Mouse (Mus musculus): ENCODE measurements around the gene Nt5dc3. TPM values are rescaled to one million over a fixed set of nuclear protein-coding genes. Genes with fewer than 3 reads are reported as not detected.

The Nt5dc3 gene
- polyA plus RNA-seq, 1 experiment, result 7.7 TPM

GRCm38 (mm10) chr10:86828221-86829135 is 49.7 kb downstream of the Nt5dc3 start:
- no peak overlapping the region for H3K27ac ChIP-seq (ENCODE audit: control insufficient read depth, insufficient read depth, low read depth, low read length)
- H3K27me3 ChIP-seq (ENCODE audit: control insufficient read depth, insufficient read depth, low read length), result no peaks in the 10 kb centered on the region
- H3K4me3 ChIP-seq (ENCODE audit: control insufficient read depth, low read depth, low read length), result no peak overlapping the region
- no peaks in the 10 kb centered on the region for H3K4me1 ChIP-seq (ENCODE audit: control insufficient read depth, insufficient read depth, low read length)
- no peak for TF ChIP-seq POLR2A (IDR thresholded peaks at IDR 0.05; ENCODE audit: control insufficient read depth, low read depth, low read length)
- TF ChIP-seq CTCF (IDR thresholded peaks at IDR 0.05; ENCODE audit: control insufficient read depth, insufficient read depth, insufficient replicate concordance, low read depth, low read length), result no peak
- H3K36me3 ChIP-seq (ENCODE audit: control insufficient read depth, insufficient read depth, low read length), result no peaks in the 10 kb centered on the region; the same call in 1 of the 2 replicates

DNA sequence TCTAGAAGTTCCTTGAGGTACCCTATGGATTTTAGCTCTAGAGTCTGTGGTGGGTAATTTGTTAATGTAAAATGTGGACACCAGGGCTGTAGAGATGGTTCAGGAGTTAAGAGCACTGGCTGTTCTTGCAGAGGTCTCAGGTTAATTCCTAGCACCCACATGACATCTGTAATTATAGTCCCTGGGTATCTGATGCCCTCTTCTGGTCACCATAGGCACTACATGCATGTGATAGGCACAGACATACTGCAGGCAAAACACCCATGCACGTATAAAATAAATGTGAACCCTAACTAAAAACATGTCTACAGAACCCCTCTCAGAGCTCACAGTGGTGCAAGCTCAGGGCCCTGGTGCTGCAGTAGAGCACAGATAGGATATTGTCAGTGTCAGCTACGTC is 50.7 kb downstream of the Nt5dc3 start:
- H3K4me3 ChIP-seq (ENCODE audit: control insufficient read depth, low read depth, low read length), result no peak overlapping the region
- TF ChIP-seq POLR2A (IDR thresholded peaks at IDR 0.05; ENCODE audit: control insufficient read depth, low read depth, low read length), result no peak
- no peak for TF ChIP-seq CTCF (IDR thresholded peaks at IDR 0.05; ENCODE audit: control insufficient read depth, insufficient read depth, insufficient replicate concordance, low read depth, low read length)
- peaks cover 4% of the 10 kb centered on the region; the same call in 1 of the 2 replicates for H3K36me3 ChIP-seq (ENCODE audit: control insufficient read depth, insufficient read depth, low read length)

DNA sequence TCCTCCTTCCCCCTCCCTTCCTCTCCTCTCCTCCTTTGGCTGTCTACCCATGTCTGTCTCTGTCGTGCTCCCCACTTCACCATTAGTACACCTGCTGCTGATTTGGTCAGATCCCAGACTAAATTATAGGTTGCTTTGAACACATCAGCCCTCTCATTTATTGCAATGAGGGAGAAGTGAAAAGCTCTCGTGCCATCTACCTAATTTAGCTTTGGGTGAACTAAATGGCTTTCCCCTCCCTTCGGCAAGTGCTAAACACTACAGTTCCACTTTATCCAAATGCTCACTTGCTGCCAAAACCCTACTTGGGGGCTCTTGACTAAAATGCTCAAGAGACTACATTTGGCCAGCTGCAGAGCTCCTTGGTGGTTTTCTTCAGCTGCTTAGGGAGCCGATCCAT is 58.0 kb downstream of the Nt5dc3 start:
- H3K4me1 ChIP-seq (ENCODE audit: control insufficient read depth, insufficient read depth, low read length), result no peaks in the 10 kb centered on the region
- H3K36me3 ChIP-seq (ENCODE audit: control insufficient read depth, insufficient read depth, low read length), result peaks cover 4% of the 10 kb centered on the region; the same call in 1 of the 2 replicates
- no peak for TF ChIP-seq CTCF (IDR thresholded peaks at IDR 0.05; ENCODE audit: control insufficient read depth, insufficient read depth, insufficient replicate concordance, low read depth, low read length)
- TF ChIP-seq POLR2A (IDR thresholded peaks at IDR 0.05; ENCODE audit: control insufficient read depth, low read depth, low read length), result no peak
- H3K27ac ChIP-seq (ENCODE audit: control insufficient read depth, insufficient read depth, low read depth, low read length), result no peak overlapping the region
- H3K4me3 ChIP-seq (ENCODE audit: control insufficient read depth, low read depth, low read length), result no peak overlapping the region
- H3K27me3 ChIP-seq (ENCODE audit: control insufficient read depth, insufficient read depth, low read length), result no peaks in the 10 kb centered on the region

More for the DNA sequence above, 50.7 kb downstream of the Nt5dc3 start:
- no peak overlapping the region for H3K27ac ChIP-seq (ENCODE audit: control insufficient read depth, insufficient read depth, low read depth, low read length)
- no peaks in the 10 kb centered on the region for H3K4me1 ChIP-seq (ENCODE audit: control insufficient read depth, insufficient read depth, low read length)
- no peaks in the 10 kb centered on the region for H3K27me3 ChIP-seq (ENCODE audit: control insufficient read depth, insufficient read depth, low read length)

GRCm38 (mm10) chr10:86838827-86839226 is 60.0 kb downstream of the Nt5dc3 start:
- Histone ChIP-seq H3K4me3 (ENCODE audit: control insufficient read depth, low read depth, low read length) (no peak overlapping the region), H3K36me3 (ENCODE audit: control insufficient read depth, insufficient read depth, low read length) (peaks cover 3% of the 10 kb centered on the region; the same call in 1 of the 2 replicates), H3K27me3 (ENCODE audit: control insufficient read depth, insufficient read depth, low read length) (no peaks in the 10 kb centered on the region), H3K4me1 (ENCODE audit: control insufficient read depth, insufficient read depth, low read length) (no peaks in the 10 kb centered on the region), H3K27ac (ENCODE audit: control insufficient read depth, insufficient read depth, low read depth, low read length) (no peak overlapping the region)
- no peak for TF ChIP-seq CTCF (IDR thresholded peaks at IDR 0.05; ENCODE audit: control insufficient read depth, insufficient read depth, insufficient replicate concordance, low read depth, low read length)
- no peak for TF ChIP-seq POLR2A (IDR thresholded peaks at IDR 0.05; ENCODE audit: control insufficient read depth, low read depth, low read length)

DNA sequence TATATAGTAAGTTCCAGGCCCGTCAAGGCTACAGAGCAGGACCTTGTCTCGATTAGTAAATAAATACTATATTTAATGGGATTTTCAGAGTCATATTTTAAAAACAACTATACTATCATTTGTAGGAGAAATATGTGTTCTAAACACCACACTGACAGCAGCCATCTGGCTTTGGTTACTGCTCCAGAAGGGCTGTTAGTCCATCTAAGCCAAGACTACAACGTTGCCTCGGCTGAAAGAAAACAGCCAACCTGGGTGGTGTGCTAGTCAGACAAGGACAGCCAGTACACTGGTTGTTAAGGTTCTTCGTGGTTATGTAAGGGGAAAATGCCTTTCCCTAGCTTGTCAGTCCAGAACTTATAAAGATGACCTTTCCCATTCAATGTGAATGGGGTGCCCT is 63.9 kb downstream of the Nt5dc3 start:
- H3K27me3 ChIP-seq (ENCODE audit: control insufficient read depth, insufficient read depth, low read length), result no peaks in the 10 kb centered on the region
- TF ChIP-seq CTCF (IDR thresholded peaks at IDR 0.05; ENCODE audit: control insufficient read depth, insufficient read depth, insufficient replicate concordance, low read depth, low read length), result no peak
- no peak for TF ChIP-seq POLR2A (IDR thresholded peaks at IDR 0.05; ENCODE audit: control insufficient read depth, low read depth, low read length)
- no peak overlapping the region for H3K27ac ChIP-seq (ENCODE audit: control insufficient read depth, insufficient read depth, low read depth, low read length)
- H3K4me1 ChIP-seq (ENCODE audit: control insufficient read depth, insufficient read depth, low read length), result no peaks in the 10 kb centered on the region
- no peaks in the 10 kb centered on the region for H3K36me3 ChIP-seq (ENCODE audit: control insufficient read depth, insufficient read depth, low read length)
- no peak overlapping the region for H3K4me3 ChIP-seq (ENCODE audit: control insufficient read depth, low read depth, low read length)

GRCm38 (mm10) chr10:86846926-86847467 is 68.2 kb downstream of the Nt5dc3 start:
- Histone ChIP-seq H3K36me3 (ENCODE audit: control insufficient read depth, insufficient read depth, low read length) (no peaks in the 10 kb centered on the region), H3K27ac (ENCODE audit: control insufficient read depth, insufficient read depth, low read depth, low read length) (no peak overlapping the region), H3K4me1 (ENCODE audit: control insufficient read depth, insufficient read depth, low read length) (no peaks in the 10 kb centered on the region), H3K4me3 (ENCODE audit: control insufficient read depth, low read depth, low read length) (no peak overlapping the region), H3K27me3 (ENCODE audit: control insufficient read depth, insufficient read depth, low read length) (no peaks in the 10 kb centered on the region)
- no peak for TF ChIP-seq CTCF (IDR thresholded peaks at IDR 0.05; ENCODE audit: control insufficient read depth, insufficient read depth, insufficient replicate concordance, low read depth, low read length)
- TF ChIP-seq POLR2A (IDR thresholded peaks at IDR 0.05; ENCODE audit: control insufficient read depth, low read depth, low read length), result no peak

GRCm38 (mm10) chr10:86849087-86849486 is 70.3 kb downstream of the Nt5dc3 start:
- Histone ChIP-seq H3K4me3 (ENCODE audit: control insufficient read depth, low read depth, low read length) (no peak overlapping the region), H3K4me1 (ENCODE audit: control insufficient read depth, insufficient read depth, low read length) (no peaks in the 10 kb centered on the region), H3K36me3 (ENCODE audit: control insufficient read depth, insufficient read depth, low read length) (no peaks in the 10 kb centered on the region), H3K27ac (ENCODE audit: control insufficient read depth, insufficient read depth, low read depth, low read length) (no peak overlapping the region), H3K27me3 (ENCODE audit: control insufficient read depth, insufficient read depth, low read length) (no peaks in the 10 kb centered on the region)
- no peak for TF ChIP-seq POLR2A (IDR thresholded peaks at IDR 0.05; ENCODE audit: control insufficient read depth, low read depth, low read length)
- TF ChIP-seq CTCF (IDR thresholded peaks at IDR 0.05; ENCODE audit: control insufficient read depth, insufficient read depth, insufficient replicate concordance, low read depth, low read length), result no peak
